In genomic region chr9:64016648-64017400, GRCm38 (mm10) we compare ENCODE assay signal across 9 mouse cellular contexts. TPM values are rescaled to one million over a fixed set of nuclear protein-coding genes. Genes with fewer than 3 reads are reported as not detected.
DNase-seq lines count a peak whose midpoint lies in the region; ATAC-seq and TF ChIP-seq lines count a peak whose summit lies in the region.
"Had no signal": no experiment of that assay in that cellular context is flagged by ENCODE, and none has a peak within 500 bp of the region (broad histone marks: within the 10 kb centered on the region; RNA-seq: fewer than 3 reads in every experiment).

No protein-coding gene starts in this region.

- peak overlapping the region; percentile 94 for H3K4me2 ChIP-seq in forebrain, embryonic 11.5 days (ENCODE audit: low read depth, low read length, severe bottlenecking)
- H3K4me2 ChIP-seq in limb, embryonic 11.5 days (ENCODE audit: low read depth, severe bottlenecking), result peak overlapping the region; percentile 94
- peak overlapping the region; percentile 99 for H3K4me2 ChIP-seq in midbrain, embryonic 11.5 days

- no peak for TF ChIP-seq POLR2A in thymus, adult 2 months (IDR thresholded peaks at IDR 0.05; ENCODE audit: control insufficient read depth, extremely low read depth, insufficient read depth, low read length, poor library complexity)

- peaks cover 26% of the 10 kb centered on the region for H3K27me3 ChIP-seq in thymus, adult 2 months (ENCODE audit: control insufficient read depth, insufficient read depth, low read length)
- peaks cover 9% of the 10 kb centered on the region for H3K27me3 ChIP-seq in forebrain, embryonic 11.5 days (ENCODE audit: control insufficient read depth, insufficient read depth, low read length)
- H3K27me3 ChIP-seq in limb, embryonic 11.5 days (ENCODE audit: control insufficient read depth, insufficient read depth, low read length), result no peaks in the 10 kb centered on the region
- H3K27me3 ChIP-seq in midbrain, embryonic 11.5 days (ENCODE audit: control insufficient read depth, insufficient read depth, low read length), result peaks cover 2% of the 10 kb centered on the region

- peak; percentile 23 for DNase-seq in thymus, postnatal 4 days
- DNase-seq in thymus, adult 2 months, result no peak
- peak; percentile 91 for DNase-seq in forebrain, embryonic 11.5 days (ENCODE audit: low spot score)
- DNase-seq in heart, postnatal 25 days (ENCODE audit: low spot score), result peak; percentile 35
- DNase-seq in limb, embryonic 11.5 days (ENCODE audit: low spot score), result peak; percentile 75
- DNase-seq in midbrain, embryonic 11.5 days (ENCODE audit: low spot score, missing footprints), result peak; percentile 92
- DNase-seq in spleen, postnatal 14 days (ENCODE audit: low spot score in 2 of 2), result no peak

- H3K36me3 ChIP-seq in thymus, adult 2 months (ENCODE audit: control insufficient read depth, insufficient read depth, low read length), result no peaks in the 10 kb centered on the region
- H3K36me3 ChIP-seq in forebrain, embryonic 11.5 days (ENCODE audit: control insufficient read depth, insufficient read depth, low read length), result no peaks in the 10 kb centered on the region
- peaks cover 16% of the 10 kb centered on the region for H3K36me3 ChIP-seq in limb, embryonic 11.5 days (ENCODE audit: control insufficient read depth, insufficient read depth, low read length)
- peaks cover 7% of the 10 kb centered on the region; the same call in 1 of the 2 replicates for H3K36me3 ChIP-seq in midbrain, embryonic 11.5 days (ENCODE audit: control insufficient read depth, insufficient read depth, low read length)

- peaks cover 22% of the 10 kb centered on the region for H3K4me1 ChIP-seq in thymus, adult 2 months (replicated peaks; ENCODE audit: control insufficient read depth, insufficient read depth, low read length)
- H3K4me1 ChIP-seq in forebrain, embryonic 11.5 days (replicated peaks; ENCODE audit: control insufficient read depth, insufficient read depth, low read length), result peaks cover 30% of the 10 kb centered on the region
- H3K4me1 ChIP-seq in limb, embryonic 11.5 days (ENCODE audit: control insufficient read depth, insufficient read depth, low read length), result peaks cover 28% of the 10 kb centered on the region
- peaks cover 43% of the 10 kb centered on the region for H3K4me1 ChIP-seq in midbrain, embryonic 11.5 days (ENCODE audit: control insufficient read depth, insufficient read depth, low read length)

- peak overlapping the region; percentile 29; the same call in 1 of the 2 replicates for H3K9ac ChIP-seq in forebrain, embryonic 11.5 days (ENCODE audit: low read length)
- peak overlapping the region; percentile 52 for H3K9ac ChIP-seq in limb, embryonic 11.5 days (ENCODE audit: low read length)
- peak overlapping the region; percentile 47 for H3K9ac ChIP-seq in midbrain, embryonic 11.5 days (ENCODE audit: low read length)

- ATAC-seq in forebrain, embryonic 11.5 days (replicated peaks; ENCODE audit: low FRiP score), result no peak
- no peak for ATAC-seq in limb, embryonic 11.5 days (ENCODE audit: insufficient number of reproducible peaks, low FRiP score, low TSS enrichment, low read depth)
- ATAC-seq in midbrain, embryonic 11.5 days (ENCODE audit: low FRiP score), result peak; percentile 33; the same call in 1 of the 2 replicates
- ATAC-seq in erythroid progenitor cell, adult 5-6 weeks (replicated peaks; ENCODE audit: low FRiP score, poor library complexity, severe bottlenecking), result no peak

- no peak overlapping the region for H3K4me3 ChIP-seq in thymus, adult 2 months (ENCODE audit: control insufficient read depth, insufficient read depth, low read length)
- H3K4me3 ChIP-seq in forebrain, embryonic 11.5 days (ENCODE audit: low read depth, low read length), result peak overlapping the region; percentile 60
- peak overlapping the region; percentile 88 for H3K4me3 ChIP-seq in limb, embryonic 11.5 days (ENCODE audit: low read depth, low read length)
- peak overlapping the region; percentile 77; the same call in 1 of the 2 replicates for H3K4me3 ChIP-seq in midbrain, embryonic 11.5 days (ENCODE audit: low read depth, low read length)

- no peak for TF ChIP-seq CTCF in thymus, adult 2 months (IDR thresholded peaks at IDR 0.05; ENCODE audit: borderline replicate concordance, control insufficient read depth, extremely low read depth, insufficient read depth, low read length, poor library complexity)

- 17% methylated on average over 25 of the region's 25 CpGs for WGBS in thymus, adult 2 months
- 4% methylated on average over 24 of the region's 25 CpGs for WGBS in forebrain, embryonic 11.5 days
- 2% methylated on average over 25 of the region's 25 CpGs for WGBS in limb, embryonic 11.5 days
- WGBS in midbrain, embryonic 11.5 days, result 3% methylated on average over 25 of the region's 25 CpGs

- intact Hi-C loops in heart, postnatal 25 days (cut with DNase I), result no loop called here

- H3K9me3 ChIP-seq in forebrain, embryonic 11.5 days (ENCODE audit: control insufficient read depth, low read length), result no peaks in the 10 kb centered on the region; the same call in 1 of the 2 replicates
- peaks cover 3% of the 10 kb centered on the region; the same call in 1 of the 2 replicates for H3K9me3 ChIP-seq in limb, embryonic 11.5 days (ENCODE audit: control insufficient read depth, low read length)
- no peaks in the 10 kb centered on the region for H3K9me3 ChIP-seq in midbrain, embryonic 11.5 days (ENCODE audit: control insufficient read depth, low read length)

- no peak overlapping the region for H3K27ac ChIP-seq in thymus, adult 2 months (ENCODE audit: control insufficient read depth, insufficient read depth, low read length)
- H3K27ac ChIP-seq in forebrain, embryonic 11.5 days (ENCODE audit: low read depth, low read length), result peak overlapping the region; percentile 59; the same call in 1 of the 2 replicates
- peak overlapping the region; percentile 52; the same call in 1 of the 2 replicates for H3K27ac ChIP-seq in limb, embryonic 11.5 days (replicated peaks; ENCODE audit: low read depth, low read length)
- peak overlapping the region; percentile 16; the same call in 1 of the 2 replicates for H3K27ac ChIP-seq in midbrain, embryonic 11.5 days (ENCODE audit: low read depth, low read length)

RNA-seq across cellular contexts. Expression of gene Smad6, which starts 5.0 kb away (rescaled TPM):
- polyA plus RNA-seq in thymus, adult 2 months (2012; rRNA removed), result 6.5 and 8.0 TPM in 2 replicates
- 6.5 and 7.4 TPM in 2 replicates for polyA plus RNA-seq in forebrain, embryonic 11.5 days (2014; fragmentation: Nextera tagmentation; extraction: Ambion mirVana)
- 10 to 100 TPM in 1 of 2 experiments, 1 to 10 TPM in 1; 9.8 to 13.6 TPM for total RNA-seq in heart, postnatal 25 days (2021)
- 10.1 and 12.3 TPM in 2 replicates for polyA plus RNA-seq in limb, embryonic 11.5 days (2014; fragmentation: Nextera tagmentation; extraction: Ambion mirVana)
- polyA plus RNA-seq in midbrain, embryonic 11.5 days (2014; fragmentation: Nextera tagmentation; extraction: Ambion mirVana), result 3.9 and 4.0 TPM in 2 replicates
- total RNA-seq in erythroid progenitor cell, adult 5-6 weeks (2015; ENCODE audit: low replicate concordance), result not detected in 2 replicates
- 0.39 TPM in 1 of 2 replicates, not detected in the other for total RNA-seq in erythroid progenitor cell, adult 5-6 weeks (2017; ENCODE audit: low replicate concordance)
- total RNA-seq: neutrophil, adult 5-6 weeks had no signal

Comparison
In these comparisons a context has a peak if more than half of its experiments do, and no peak if none do; other contexts are left out.
1. DNase-seq: peak in thymus, postnatal 4 days (single experiment), forebrain, embryonic 11.5 days (single experiment), heart, postnatal 25 days (single experiment), limb, embryonic 11.5 days (single experiment) and midbrain, embryonic 11.5 days (single experiment); none in thymus, adult 2 months (single experiment) and spleen, postnatal 14 days (0 of 2).
2. Peak in every context shown above with its lines, with median percentiles within 50 percentile points of each other: H3K4me2 ChIP-seq and H3K9ac ChIP-seq.